In the genomic region with DNA sequence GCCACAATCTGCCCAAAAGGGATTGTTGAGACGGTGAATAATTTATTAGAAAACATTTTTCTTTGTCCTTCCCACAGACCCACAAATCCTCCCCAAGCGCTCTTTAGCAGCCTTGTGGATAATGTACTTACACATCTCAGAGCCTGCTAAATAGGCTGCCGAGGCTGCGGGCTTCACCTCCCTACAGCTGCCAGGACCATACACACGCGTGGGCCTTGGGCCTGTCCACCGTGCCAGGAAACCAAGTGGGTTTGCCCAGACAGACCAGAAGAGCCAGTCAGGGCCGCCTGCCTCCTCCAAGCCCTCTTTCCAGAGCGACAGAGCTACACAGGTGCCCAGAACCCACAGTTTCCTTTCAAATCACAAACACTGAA, we compare ENCODE assay signal across 8 mouse cellular contexts.
A peak's percentile ranks its signal among the peaks of the same experiment; 100 is the strongest.
DNase-seq lines count a peak whose midpoint lies in the region; ATAC-seq and TF ChIP-seq lines count a peak whose summit lies in the region.
"Had no signal": no experiment of that assay in that cellular context is flagged by ENCODE, and none has a peak within 500 bp of the region (broad histone marks: within the 10 kb centered on the region; RNA-seq: fewer than 3 reads in every experiment).

No protein-coding gene starts in this region.

- no peak for TF ChIP-seq CTCF in layer of hippocampus, adult 2 months (conservative IDR thresholded peaks at IDR 0.05)
- TF ChIP-seq CTCF in intestine, postnatal 0 days (IDR thresholded peaks at IDR 0.05; ENCODE audit: low read depth), result no peak

- no peak for ATAC-seq in forebrain, embryonic 12.5 days (ENCODE audit: low FRiP score)
- ATAC-seq in intestine, postnatal 0 days, result no peak
- no peak for ATAC-seq in stomach, embryonic 14.5 days (ENCODE audit: insufficient number of reproducible peaks, insufficient read depth, low FRiP score, low read depth)

- H3K36me3 ChIP-seq in forebrain, embryonic 12.5 days (replicated peaks), result no peaks in the 10 kb centered on the region
- H3K36me3 ChIP-seq in intestine, postnatal 0 days (ENCODE audit: control insufficient read depth, insufficient read depth), result no peaks in the 10 kb centered on the region
- no peaks in the 10 kb centered on the region for H3K36me3 ChIP-seq in stomach, embryonic 14.5 days (ENCODE audit: control insufficient read depth, insufficient read depth, low read length)

- no peaks in the 10 kb centered on the region; the same call in 1 of the 2 replicates for H3K4me1 ChIP-seq in forebrain, embryonic 12.5 days
- H3K4me1 ChIP-seq in intestine, postnatal 0 days (replicated peaks; ENCODE audit: control insufficient read depth, insufficient read depth, low read length), result no peaks in the 10 kb centered on the region
- no peaks in the 10 kb centered on the region for H3K4me1 ChIP-seq in stomach, embryonic 14.5 days (ENCODE audit: control insufficient read depth, insufficient read depth, low read length)

- H3K4me3 ChIP-seq in layer of hippocampus, adult 2 months, result peak overlapping the region; percentile 58
- H3K4me3 ChIP-seq in forebrain, embryonic 12.5 days (replicated peaks), result peak overlapping the region; percentile 28; the same call in 1 of the 2 replicates
- no peak overlapping the region for H3K4me3 ChIP-seq in intestine, postnatal 0 days (ENCODE audit: low read depth, low read length)
- H3K4me3 ChIP-seq in stomach, embryonic 14.5 days (ENCODE audit: low read depth, low read length), result peak overlapping the region; percentile 23; the same call in 1 of the 2 replicates

- no peak overlapping the region for H3K9ac ChIP-seq in forebrain, embryonic 12.5 days
- H3K9ac ChIP-seq in intestine, postnatal 0 days (ENCODE audit: low read depth, low read length), result no peak overlapping the region
- no peak overlapping the region for H3K9ac ChIP-seq in stomach, embryonic 14.5 days (replicated peaks; ENCODE audit: low read depth, low read length)

- H3K27ac ChIP-seq in layer of hippocampus, adult 2 months, result peak overlapping the region; percentile 19; the same call in 1 of the 2 replicates
- H3K27ac ChIP-seq in forebrain, embryonic 12.5 days, result no peak overlapping the region
- H3K27ac ChIP-seq in intestine, postnatal 0 days (ENCODE audit: low read depth, low read length), result no peak overlapping the region
- no peak overlapping the region for H3K27ac ChIP-seq in stomach, embryonic 14.5 days (ENCODE audit: low read length)

- DNase-seq in layer of hippocampus, adult 2 months (ENCODE audit: low spot score in 2 of 2), result no peak
- DNase-seq in layer of hippocampus, adult 9-11 months, result no peak
- DNase-seq in cerebellum, adult 18-20 months, result no peak
- no peak for DNase-seq in adrenal gland, postnatal 14 days
- DNase-seq: kidney, adult 8-10 months had no signal

- H3K4me2 ChIP-seq in forebrain, embryonic 12.5 days, result peak overlapping the region; percentile 44
- peak overlapping the region; percentile 48; the same call in 1 of the 2 replicates for H3K4me2 ChIP-seq in intestine, postnatal 0 days (replicated peaks; ENCODE audit: low read depth)
- peak overlapping the region; percentile 45 for H3K4me2 ChIP-seq in stomach, embryonic 14.5 days (replicated peaks; ENCODE audit: low read depth, low read length)

- peaks cover 21% of the 10 kb centered on the region; the same call in 1 of the 2 replicates for H3K27me3 ChIP-seq in forebrain, embryonic 12.5 days
- H3K27me3 ChIP-seq in intestine, postnatal 0 days (replicated peaks; ENCODE audit: control insufficient read depth, insufficient read depth, low read length), result no peaks in the 10 kb centered on the region
- no peaks in the 10 kb centered on the region for H3K27me3 ChIP-seq in stomach, embryonic 14.5 days (ENCODE audit: control insufficient read depth, insufficient read depth, low read length)

- WGBS in forebrain, embryonic 12.5 days, result 82% methylated on average over 9 of the region's 9 CpGs
- 63% methylated on average over 9 of the region's 9 CpGs for WGBS in intestine, postnatal 0 days
- 54% methylated on average over 9 of the region's 9 CpGs for WGBS in stomach, embryonic 14.5 days

- H3K9me3 ChIP-seq in forebrain, embryonic 12.5 days, result no peaks in the 10 kb centered on the region
- no peaks in the 10 kb centered on the region for H3K9me3 ChIP-seq in intestine, postnatal 0 days (ENCODE audit: control insufficient read depth)
- no peaks in the 10 kb centered on the region for H3K9me3 ChIP-seq in stomach, embryonic 14.5 days (ENCODE audit: control insufficient read depth, low read depth, low read length)
